Mouse (Mus musculus) midbrain, embryonic 13.5 days (tissue): ENCODE measurements around the gene Lgi4. TPM values are rescaled to one million over a fixed set of nuclear protein-coding genes. Genes with fewer than 3 reads are reported as not detected.
A peak's percentile ranks its signal among the peaks of the same experiment; 100 is the strongest.

Experiments
- ATAC-seq: fragments of 200-750 bp; cut with Nextera tagmentation; 2 replicates; pipeline ENCODE4 v1.8.0; 2017; ENCODE audit warnings: mild to moderate bottlenecking, moderate TSS enrichment, moderate library complexity
- H3K27ac ChIP-seq: fragments of 300-500 bp; sonication (generic); 2 replicates; pipeline ENCODE4 v1.5.1; 2015; ENCODE audit warnings: inconsistent platforms, mild to moderate bottlenecking, moderate library complexity
- H3K27me3 ChIP-seq: fragments of 300-500 bp; sonication (generic); 2 replicates; pipeline ENCODE4 v1.6.1; 2015; ENCODE audit warnings: mild to moderate bottlenecking, inconsistent platforms
- H3K36me3 ChIP-seq: fragments of 300-500 bp; sonication (generic); 2 replicates; pipeline ENCODE4 v1.6.1; 2015; ENCODE audit warnings: mild to moderate bottlenecking, inconsistent platforms
- H3K4me1 ChIP-seq: fragments of 300-500 bp; sonication (generic); replicated peaks from 2 replicates; pipeline ENCODE4 v1.6.1; 2015; ENCODE audit warnings: inconsistent platforms
- H3K4me2 ChIP-seq: fragments of 300-500 bp; sonication (generic); replicated peaks from 2 replicates; pipeline ENCODE4 v1.6.1; 2015; ENCODE audit warnings: moderate library complexity, mild to moderate bottlenecking, inconsistent platforms
- H3K4me3 ChIP-seq: fragments of 300-500 bp; sonication (generic); replicated peaks from 2 replicates; pipeline ENCODE4 v1.5.1; 2015; ENCODE audit warnings: mild to moderate bottlenecking, inconsistent platforms
- H3K9ac ChIP-seq: fragments of 300-500 bp; sonication (generic); replicated peaks from 2 replicates; pipeline ENCODE4 v1.6.1; 2015; ENCODE audit warnings: mild to moderate bottlenecking, inconsistent platforms
- H3K9me3 ChIP-seq: fragments of 300-500 bp; sonication (generic); 2 replicates; pipeline ENCODE4 v1.6.1; 2016; ENCODE audit warnings: mild to moderate bottlenecking, inconsistent platforms
- WGBS: fragments of 180-500 bp; shearing (Covaris S2); methylation state at CpG from one replicate; pipeline ENCODE4 v1.1.7; 2015; 5-methylcytosine and 5-hydroxymethylcytosine counted together
- microRNA-seq: library from miRNA; unstranded; fragments of <30 nt; microRNA quantifications from one replicate; pipeline ENCODE4, GENCODE M21; 2016
- polyA plus RNA-seq: library from polyadenylated mRNA; unstranded; fragments of >200 nt; fragmentation: Nextera tagmentation; extraction: Ambion mirVana; gene quantifications from 2 replicates; pipeline ENCODE4 v1.2.1, GENCODE M21; 2015

Lgi4 gene
- polyA plus RNA-seq, 1 experiment from 2014 or later, result 0.16 TPM

DNA sequence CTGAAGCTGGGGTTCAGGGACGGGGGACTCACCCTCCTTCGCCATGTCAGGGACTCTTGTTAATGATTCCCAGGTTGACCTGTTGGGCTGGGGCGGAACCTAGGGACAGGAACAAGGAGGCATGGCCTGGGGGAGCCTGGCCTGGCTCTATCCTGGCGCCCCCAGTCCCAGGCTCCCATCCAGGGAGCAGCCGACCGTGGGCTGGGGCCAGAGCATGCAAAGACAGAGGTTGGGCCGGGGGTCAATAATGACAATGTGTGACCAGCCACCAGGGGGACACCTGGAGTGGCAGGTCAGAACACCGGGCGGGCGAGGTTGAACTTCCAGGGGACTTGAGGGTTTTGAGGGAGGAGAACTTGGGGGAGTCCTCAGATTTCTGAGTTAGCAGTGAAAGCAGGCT is 55.5 kb downstream of the Lgi4 start:
- H3K9me3 ChIP-seq, result no peaks in the 10 kb centered on the region
- no peak overlapping the region for H3K4me2 ChIP-seq
- no peak overlapping the region for H3K9ac ChIP-seq
- 49% methylated on average over 10 of the region's 10 CpGs for WGBS
- H3K4me1 ChIP-seq, result no peaks in the 10 kb centered on the region; the same call in 1 of the 2 replicates
- ATAC-seq, result no peak
- H3K4me3 ChIP-seq, result no peak overlapping the region
- H3K27me3 ChIP-seq, result 0 out of 2 replicates have a peak, but pooled peaks cover 11% of the 10 kb centered on the region
- H3K27ac ChIP-seq, result no peak overlapping the region
- H3K36me3 ChIP-seq, result no peaks in the 10 kb centered on the region

- no peak within 1 kb of the TSS for H3K4me2 ChIP-seq
- H3K9me3 ChIP-seq, result no peaks in the 10 kb centered on the region
- 16% methylated on average over 15 of the region's 15 CpGs for WGBS
- H3K27me3 ChIP-seq, result 0 out of 2 replicates have a peak, but pooled peaks cover 11% of the 10 kb centered on the region
- H3K36me3 ChIP-seq, result no peaks in the 10 kb centered on the region
- H3K4me3 ChIP-seq, result no peak within 1 kb of the TSS
- H3K27ac ChIP-seq, result no peak within 1 kb of the TSS
- H3K4me1 ChIP-seq, result no peaks in the 10 kb centered on the region; the same call in 1 of the 2 replicates
- ATAC-seq, result no peak
- H3K9ac ChIP-seq, result no peak within 1 kb of the TSS
These were observed 56.0 kb downstream of the Lgi4 start, which contains the start of gene Hpn for GRCm38 (mm10) chr7:31115182-31115581. Hpn (minus strand) TSS chr7:31115290.

- Histone ChIP-seq H3K4me1 (no peaks in the 10 kb centered on the region; the same call in 1 of the 2 replicates), H3K9ac (no peak overlapping the region), H3K27ac (no peak overlapping the region), H3K36me3 (no peaks in the 10 kb centered on the region), H3K9me3 (no peaks in the 10 kb centered on the region), H3K27me3 (0 out of 2 replicates have a peak, but pooled peaks cover 11% of the 10 kb centered on the region), H3K4me3 (no peak overlapping the region), H3K4me2 (no peak overlapping the region)
- WGBS, result 34% methylated on average over 17 of the region's 17 CpGs
- ATAC-seq, result no peak
These were observed 56.5 kb downstream of the Lgi4 start for GRCm38 (mm10) chr7:31115587-31116043.

DNA sequence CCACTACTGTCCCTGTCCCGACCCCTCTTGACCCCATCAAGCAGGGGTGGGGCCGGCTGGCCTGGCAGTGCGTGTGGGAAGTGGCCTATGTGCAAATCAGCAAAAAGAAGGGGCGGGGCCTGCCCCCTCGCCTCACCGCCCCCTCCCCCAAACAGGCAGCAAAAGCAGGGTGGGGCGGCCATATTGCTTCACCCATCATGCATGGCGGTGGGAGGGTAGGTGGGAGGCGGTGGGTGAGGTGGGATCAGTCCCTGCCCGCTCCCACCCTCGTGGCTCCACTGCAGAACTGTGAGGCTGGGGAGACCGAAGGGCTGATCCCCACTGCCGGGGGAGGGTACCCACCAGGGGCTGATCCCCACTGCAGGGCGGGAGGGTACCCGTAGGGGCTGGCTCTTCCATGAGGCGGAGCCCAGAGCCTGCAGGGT is 57.6 kb downstream of the Lgi4 start:
- Histone ChIP-seq H3K4me3 (no peak overlapping the region), H3K27me3 (0 out of 2 replicates have a peak, but pooled peaks cover 11% of the 10 kb centered on the region), H3K27ac (no peak overlapping the region), H3K9ac (peak overlapping the region; percentile 16; the same call in 1 of the 2 replicates), H3K4me2 (no peak overlapping the region), H3K9me3 (no peaks in the 10 kb centered on the region), H3K4me1 (no peaks in the 10 kb centered on the region; the same call in 1 of the 2 replicates), H3K36me3 (no peaks in the 10 kb centered on the region)
- WGBS, result 39% methylated on average over 16 of the region's 16 CpGs
- peak; percentile 60; the same call in 1 of the 2 replicates for ATAC-seq

DNA sequence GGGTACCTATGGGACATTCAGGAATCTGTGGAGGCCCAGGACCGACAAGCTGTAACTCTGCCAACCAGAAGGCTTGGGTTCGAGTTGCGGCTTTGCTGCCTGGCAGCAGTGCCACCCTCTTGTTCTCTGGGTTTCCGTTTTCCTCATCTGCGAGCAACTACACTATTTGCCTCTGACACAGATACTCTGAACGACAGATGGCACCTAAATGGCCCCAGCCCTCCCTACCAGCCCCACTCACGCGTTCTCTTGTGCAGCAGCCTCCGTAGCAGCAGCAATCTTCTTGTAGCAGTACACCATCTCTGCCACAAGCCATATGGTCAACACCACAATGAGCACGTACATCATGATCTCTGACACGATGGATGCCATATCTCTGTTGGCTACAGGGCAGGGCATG is 58.3 kb downstream of the Lgi4 start:
- 83% methylated on average over 11 of the region's 11 CpGs for WGBS
- H3K4me1 ChIP-seq, result no peaks in the 10 kb centered on the region; the same call in 1 of the 2 replicates
- H3K36me3 ChIP-seq, result no peaks in the 10 kb centered on the region
- no peak overlapping the region for H3K4me3 ChIP-seq
- 0 out of 2 replicates have a peak, but pooled peaks cover 11% of the 10 kb centered on the region for H3K27me3 ChIP-seq
- H3K27ac ChIP-seq, result no peak overlapping the region
- no peak for ATAC-seq
- H3K9ac ChIP-seq, result no peak overlapping the region
- H3K9me3 ChIP-seq, result no peaks in the 10 kb centered on the region
- no peak overlapping the region for H3K4me2 ChIP-seq

GRCm38 (mm10) chr7:31118486-31118885 is 59.3 kb downstream of the Lgi4 start:
- no peak overlapping the region for H3K27ac ChIP-seq
- no peak overlapping the region for H3K4me3 ChIP-seq
- no peaks in the 10 kb centered on the region; the same call in 1 of the 2 replicates for H3K4me1 ChIP-seq
- ATAC-seq, result no peak
- no peaks in the 10 kb centered on the region for H3K36me3 ChIP-seq
- H3K9me3 ChIP-seq, result no peaks in the 10 kb centered on the region
- peaks cover 11% of the 10 kb centered on the region; the same call in 1 of the 2 replicates for H3K27me3 ChIP-seq
- WGBS, result 80% methylated on average over 7 of the region's 7 CpGs
- H3K4me2 ChIP-seq, result no peak overlapping the region
- H3K9ac ChIP-seq, result no peak overlapping the region

GRCm38 (mm10) chr7:31119556-31119955 is 60.4 kb downstream of the Lgi4 start:
- H3K9me3 ChIP-seq, result no peaks in the 10 kb centered on the region

More at GRCm38 (mm10) chr7:31119556-31119955, 60.4 kb downstream of the Lgi4 start:
- Histone ChIP-seq H3K4me1 (no peaks in the 10 kb centered on the region; the same call in 1 of the 2 replicates), H3K4me2 (no peak overlapping the region), H3K27me3 (peaks cover 19% of the 10 kb centered on the region; the same call in 1 of the 2 replicates), H3K36me3 (no peaks in the 10 kb centered on the region), H3K4me3 (no peak overlapping the region), H3K27ac (no peak overlapping the region), H3K9ac (no peak overlapping the region)
- 91% methylated on average over 5 of the region's 5 CpGs for WGBS
- ATAC-seq, result no peak

Small RNA genes lying within 50 kb of the gene (microRNA-seq; reads per million reads assigned to microRNA genes)
- not detected for gene Mir7050

Other genes starting within 250 kb of the Lgi4 start
- gene Ffar2, start 235.6 kb upstream of the Lgi4 start, polyA plus RNA-seq, result 0.17 and 0.50 TPM in 2 replicates
- gene Ffar3, start 203.2 kb upstream of the Lgi4 start, polyA plus RNA-seq, result not detected in 2 replicates
- gene Ffar1, start 197.8 kb upstream of the Lgi4 start, polyA plus RNA-seq, result not detected in 2 replicates
- not detected in 2 replicates for gene Cd22, start 179.0 kb upstream of the Lgi4 start, polyA plus RNA-seq
- gene Mag, start 144.5 kb upstream of the Lgi4 start, polyA plus RNA-seq, result 1.3 and 1.5 TPM in 2 replicates
- gene Hamp2, start 134.7 kb upstream of the Lgi4 start, polyA plus RNA-seq, result not detected in 2 replicates
- gene Hamp, start 115.3 kb upstream of the Lgi4 start, polyA plus RNA-seq, result not detected in 2 replicates
- gene Usf2, start 102.5 kb upstream of the Lgi4 start, polyA plus RNA-seq, result 24.2 and 27.6 TPM in 2 replicates
- gene Lsr, start 85.9 kb upstream of the Lgi4 start, polyA plus RNA-seq, result 13.5 and 16.1 TPM in 2 replicates
- 0.17 and 0.38 TPM in 2 replicates for gene Fam187b, start 85.6 kb upstream of the Lgi4 start, polyA plus RNA-seq
- 10.3 and 11.7 TPM in 2 replicates for gene Fxyd5, start 16.9 kb upstream of the Lgi4 start, polyA plus RNA-seq
- 49.2 and 50.8 TPM in 2 replicates for gene Fxyd7, start 7.9 kb upstream of the Lgi4 start, polyA plus RNA-seq
- gene Fxyd1, start 2.1 kb upstream of the Lgi4 start, polyA plus RNA-seq, result 5.2 and 5.6 TPM in 2 replicates
- gene Fxyd3, start 17.4 kb downstream of the Lgi4 start, polyA plus RNA-seq, result 0.47 TPM in 1 of 2 replicates, not detected in the other
- gene Hpn, start 55.9 kb downstream of the Lgi4 start, polyA plus RNA-seq, result 0.18 and 0.59 TPM in 2 replicates
- gene Scn1b, start 67.7 kb downstream of the Lgi4 start, polyA plus RNA-seq, result 1.2 and 2.7 TPM in 2 replicates
- 213 and 241 TPM in 2 replicates for gene Gramd1a, start 96.6 kb downstream of the Lgi4 start, polyA plus RNA-seq
- gene Scgb2b2, start 231.2 kb downstream of the Lgi4 start, polyA plus RNA-seq, result not detected in 2 replicates
- gene Scgb1b2, start 232.5 kb downstream of the Lgi4 start, polyA plus RNA-seq, result not detected in 2 replicates